Mouse (Mus musculus) midbrain, embryonic 14.5 days (tissue): ENCODE measurements around the gene Camk2g. TPM values are rescaled to one million over a fixed set of nuclear protein-coding genes. Genes with fewer than 3 reads are reported as not detected.

ENCODE experiments used
- ATAC-seq: fragments of 200-750 bp; cut with Nextera tagmentation; 2 replicates; pipeline ENCODE4 v1.8.0; 2017; ENCODE audit warnings: moderate number of reproducible peaks, moderate library complexity; ENCODE audit not compliant: low FRiP score, low TSS enrichment
- DNase-seq: peaks from one replicate; pipeline ENCODE4 v3.0.0-alpha.2; 2015
- H3K27ac ChIP-seq: fragments of 300-500 bp; sonication (generic); replicated peaks from 2 replicates; pipeline ENCODE4 v1.5.1; 2014; ENCODE audit warnings: mild to moderate bottlenecking, low read depth, low read length, moderate library complexity
- H3K27me3 ChIP-seq: fragments of 300-500 bp; sonication (generic); 2 replicates; pipeline ENCODE4 v1.6.1; 2014; ENCODE audit warnings: low read length, control low read depth, mixed read lengths; ENCODE audit not compliant: control insufficient read depth, insufficient read depth
- H3K36me3 ChIP-seq: fragments of 300-500 bp; sonication (generic); 2 replicates; pipeline ENCODE4 v1.6.1; 2014; ENCODE audit warnings: low read length, control low read depth; ENCODE audit not compliant: control insufficient read depth, insufficient read depth
- H3K4me1 ChIP-seq: fragments of 300-500 bp; sonication (generic); 2 replicates; pipeline ENCODE4 v1.6.1; 2014; ENCODE audit warnings: mild to moderate bottlenecking, antibody characterized with exemption, low read length, control low read depth; ENCODE audit not compliant: control insufficient read depth, insufficient read depth
- H3K4me2 ChIP-seq: fragments of 300-500 bp; sonication (generic); 2 replicates; pipeline ENCODE4 v1.6.1; 2014; ENCODE audit warnings: mild to moderate bottlenecking, low read length, moderate library complexity
- H3K4me3 ChIP-seq: fragments of 300-500 bp; sonication (generic); replicated peaks from 2 replicates; pipeline ENCODE4 v1.5.1; 2014; ENCODE audit warnings: low read depth, low read length
- H3K9ac ChIP-seq: fragments of 300-500 bp; sonication (generic); replicated peaks from 2 replicates; pipeline ENCODE4 v1.6.1; 2014; ENCODE audit warnings: mild to moderate bottlenecking, low read length, moderate library complexity
- H3K9me3 ChIP-seq: fragments of 300-500 bp; sonication (generic); 2 replicates; pipeline ENCODE4 v1.6.1; 2016; ENCODE audit warnings: low read length, control low read depth, mixed read lengths; ENCODE audit not compliant: control insufficient read depth
- WGBS: fragments of 180-500 bp; shearing (Covaris S2); extraction: QIAGEN DNeasy Blood & Tissue Kit; methylation state at CpG from one replicate; pipeline ENCODE4 v1.1.7; 2014; 5-methylcytosine and 5-hydroxymethylcytosine counted together
- polyA plus RNA-seq: library from polyadenylated mRNA; unstranded; fragments of >200 nt; fragmentation: Nextera tagmentation; extraction: Ambion mirVana; gene quantifications from 2 replicates; pipeline ENCODE4 v1.2.1, GENCODE M21; 2014

Camk2g gene
- polyA plus RNA-seq, 1 experiment from 2014 or later: 122 TPM

GRCm38 (mm10) chr14:20771941-20772340 is 21.9 kb downstream of the Camk2g start:
- no peaks in the 10 kb centered on the region for H3K27me3 ChIP-seq
- H3K36me3 ChIP-seq: peaks cover 23% of the 10 kb centered on the region
- no peak overlapping the region for H3K9ac ChIP-seq
- no peak for DNase-seq
- H3K27ac ChIP-seq: no peak overlapping the region
- WGBS: 95% methylated on average over 3 of the region's 3 CpGs
- H3K4me1 ChIP-seq: peaks cover 7% of the 10 kb centered on the region
- H3K4me3 ChIP-seq: no peak overlapping the region
- no peak overlapping the region for H3K4me2 ChIP-seq
- no peaks in the 10 kb centered on the region for H3K9me3 ChIP-seq
- ATAC-seq: no peak

DNA sequence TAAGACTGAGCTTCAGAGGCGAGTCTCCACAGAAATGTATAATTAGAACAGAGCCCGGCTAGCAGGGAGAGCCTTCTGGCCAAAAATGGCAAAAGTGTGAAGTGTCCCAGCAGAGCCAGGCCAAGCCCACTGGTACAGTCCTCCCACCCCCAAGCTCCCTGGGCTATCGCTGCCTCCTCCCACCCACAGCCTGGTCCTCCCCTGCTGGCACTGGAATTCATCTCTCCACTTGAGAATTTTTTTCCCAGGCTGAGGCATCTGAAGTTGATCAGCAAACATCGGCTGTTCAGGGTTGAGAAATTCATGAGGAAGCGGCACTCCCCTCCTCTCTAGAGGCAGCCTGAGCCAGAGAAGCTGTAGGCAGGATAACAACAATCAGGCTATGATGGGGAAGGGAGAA is 25.3 kb downstream of the Camk2g start:
- DNase-seq (no peak), ATAC-seq (no peak)
- H3K4me1 ChIP-seq: no peaks in the 10 kb centered on the region
- H3K4me2 ChIP-seq: no peak overlapping the region
- H3K9ac ChIP-seq: no peak overlapping the region
- no peak overlapping the region for H3K27ac ChIP-seq
- no peak overlapping the region for H3K4me3 ChIP-seq
- 84% methylated on average over 5 of the region's 5 CpGs for WGBS
- peaks cover 43% of the 10 kb centered on the region for H3K36me3 ChIP-seq
- H3K27me3 ChIP-seq: no peaks in the 10 kb centered on the region
- no peaks in the 10 kb centered on the region for H3K9me3 ChIP-seq

DNA sequence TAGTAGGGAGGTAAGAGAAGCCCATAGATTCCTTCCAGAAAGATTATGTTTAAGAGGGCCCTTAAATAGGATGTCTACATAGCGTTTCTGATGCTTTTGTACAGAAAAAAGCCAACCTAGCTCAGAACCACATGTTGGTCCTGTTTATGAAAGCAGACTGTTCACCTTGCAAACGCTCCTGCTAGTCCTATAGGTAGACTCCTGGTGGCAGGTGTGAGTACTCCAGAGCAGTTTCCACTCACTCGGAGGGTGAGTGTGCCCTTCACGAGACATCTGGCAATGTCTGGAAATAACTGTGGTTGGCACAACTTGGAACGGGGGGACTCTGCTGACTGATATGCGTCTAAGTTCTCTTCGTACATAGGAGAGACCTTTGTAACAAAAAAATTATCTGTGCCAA is 26.0 kb downstream of the Camk2g start:
- Histone ChIP-seq H3K27me3 (no peaks in the 10 kb centered on the region), H3K4me1 (no peaks in the 10 kb centered on the region), H3K4me2 (no peak overlapping the region), H3K9me3 (no peaks in the 10 kb centered on the region), H3K9ac (no peak overlapping the region), H3K36me3 (peaks cover 49% of the 10 kb centered on the region), H3K27ac (no peak overlapping the region), H3K4me3 (no peak overlapping the region)
- ATAC-seq: no peak
- 97% methylated on average over 7 of the region's 7 CpGs for WGBS
- no peak for DNase-seq

GRCm38 (mm10) chr14:20765642-20766258 is 28.1 kb downstream of the Camk2g start:
- H3K4me1 ChIP-seq: no peaks in the 10 kb centered on the region
- no peaks in the 10 kb centered on the region for H3K9me3 ChIP-seq
- ATAC-seq: no peak
- peak; percentile 94 for DNase-seq
- H3K36me3 ChIP-seq: peaks cover 66% of the 10 kb centered on the region
- H3K4me3 ChIP-seq: no peak overlapping the region
- H3K9ac ChIP-seq: no peak overlapping the region
- H3K27me3 ChIP-seq: no peaks in the 10 kb centered on the region
- 34% methylated on average over 12 of the region's 12 CpGs for WGBS
- no peak overlapping the region for H3K27ac ChIP-seq
- H3K4me2 ChIP-seq: no peak overlapping the region

- no peaks in the 10 kb centered on the region for H3K27me3 ChIP-seq
- H3K4me2 ChIP-seq: no peak overlapping the region
- H3K4me1 ChIP-seq: no peaks in the 10 kb centered on the region
- WGBS: 91% methylated on average over 5 of the region's 5 CpGs
- H3K27ac ChIP-seq: no peak overlapping the region
- ATAC-seq (no peak), DNase-seq (no peak)
- no peak overlapping the region for H3K4me3 ChIP-seq
- no peak overlapping the region for H3K9ac ChIP-seq
- H3K9me3 ChIP-seq: no peaks in the 10 kb centered on the region
- peaks cover 69% of the 10 kb centered on the region for H3K36me3 ChIP-seq
Measured at GRCm38 (mm10) chr14:20764942-20765341, 28.9 kb downstream of the Camk2g start.

- Histone ChIP-seq H3K27me3 (no peaks in the 10 kb centered on the region), H3K4me2 (no peak overlapping the region), H3K4me1 (no peaks in the 10 kb centered on the region), H3K4me3 (no peak overlapping the region), H3K27ac (no peak overlapping the region), H3K9me3 (no peaks in the 10 kb centered on the region), H3K9ac (no peak overlapping the region), H3K36me3 (peaks cover 91% of the 10 kb centered on the region)
- DNase-seq (no peak), ATAC-seq (no peak)
- WGBS: 87% methylated on average over 8 of the region's 8 CpGs
Measured at GRCm38 (mm10) chr14:20758768-20759435, 35.0 kb downstream of the Camk2g start.

GRCm38 (mm10) chr14:20757370-20757907 is 36.4 kb downstream of the Camk2g start:
- Histone ChIP-seq H3K27ac (no peak overlapping the region), H3K36me3 (peaks cover 80% of the 10 kb centered on the region), H3K4me3 (no peak overlapping the region), H3K4me2 (no peak overlapping the region), H3K27me3 (no peaks in the 10 kb centered on the region), H3K9me3 (no peaks in the 10 kb centered on the region), H3K4me1 (no peaks in the 10 kb centered on the region), H3K9ac (no peak overlapping the region)
- DNase-seq (no peak), ATAC-seq (no peak)
- WGBS: 93% methylated on average over 22 of the region's 22 CpGs

GRCm38 (mm10) chr14:20753792-20754191 is 40.1 kb downstream of the Camk2g start:
- WGBS: 85% methylated on average over 3 of the region's 3 CpGs
- Histone ChIP-seq H3K36me3 (peaks cover 48% of the 10 kb centered on the region), H3K27ac (no peak overlapping the region), H3K9ac (no peak overlapping the region), H3K27me3 (no peaks in the 10 kb centered on the region), H3K9me3 (no peaks in the 10 kb centered on the region), H3K4me3 (no peak overlapping the region), H3K4me2 (no peak overlapping the region), H3K4me1 (no peaks in the 10 kb centered on the region)
- DNase-seq (no peak), ATAC-seq (no peak)

GRCm38 (mm10) chr14:20750503-20750902 is 43.4 kb downstream of the Camk2g start:
- Histone ChIP-seq H3K36me3 (peaks cover 29% of the 10 kb centered on the region), H3K4me1 (no peaks in the 10 kb centered on the region), H3K4me3 (no peak overlapping the region), H3K9me3 (no peaks in the 10 kb centered on the region), H3K27ac (no peak overlapping the region), H3K27me3 (no peaks in the 10 kb centered on the region), H3K9ac (no peak overlapping the region), H3K4me2 (no peak overlapping the region)
- no peak for ATAC-seq
- DNase-seq: no peak
- WGBS: 94% methylated on average over 5 of the region's 5 CpGs
